Mouse (Mus musculus) cerebellum, adult 2 months (tissue): ENCODE measurements around the gene H2-Ab1. TPM values are rescaled to one million over a fixed set of nuclear protein-coding genes. Genes with fewer than 3 reads are reported as not detected.

Source experiments
- DNase-seq, 2 experiments: peaks; one replicate each; pipeline ENCODE4 v3.0.0; 2021
- H3K27ac ChIP-seq: fragments of 200-500 bp; 2 replicates; pipeline ENCODE4 v1.5.1; 2012; ENCODE audit warnings: low read length, control low read depth, inconsistent platforms; ENCODE audit not compliant: insufficient read depth
- H3K27me3 ChIP-seq: fragments of 200-500 bp; 2 replicates; pipeline ENCODE4 v1.6.1; 2012; ENCODE audit warnings: inconsistent platforms, mild to moderate bottlenecking, low read length, moderate library complexity; ENCODE audit not compliant: control insufficient read depth, insufficient read depth
- H3K4me1 ChIP-seq: fragments of 200-500 bp; 2 replicates; pipeline ENCODE4 v1.6.1; 2011; ENCODE audit warnings: low read length; ENCODE audit not compliant: control insufficient read depth, insufficient read depth
- H3K4me3 ChIP-seq: fragments of 200-500 bp; replicated peaks from 2 replicates; pipeline ENCODE3; 2011; ENCODE audit warnings: mild to moderate bottlenecking, low read depth, low read length, control low read depth; ENCODE audit not compliant: insufficient read depth
- CTCF ChIP-seq: fragments of 200-500 bp; IDR thresholded peaks from 2 replicates; pipeline ENCODE4 v1.5.1; 2011; ENCODE audit warnings: low read depth, mild to moderate bottlenecking, control low read depth, low read length, moderate library complexity, borderline replicate concordance; ENCODE audit not compliant: insufficient read depth
- POLR2A ChIP-seq: fragments of 200-500 bp; IDR thresholded peaks from 2 replicates; pipeline ENCODE4 v1.6.1; 2011; ENCODE audit warnings: low read length, control low read depth, borderline replicate concordance; ENCODE audit not compliant: insufficient read depth
- WGBS: fragments of 180-500 bp; shearing (Covaris S2); methylation state at CpG from one replicate; pipeline ENCODE4 v1.1.7; 2018; 5-methylcytosine and 5-hydroxymethylcytosine counted together
- polyA plus RNA-seq: library from polyadenylated mRNA; depleted of rRNA; stranded (reverse); fragments of >200 nt; gene quantifications from 2 replicates; pipeline ENCODE4 v1.2.3, GENCODE M21; 2012

Gene H2-Ab1
- polyA plus RNA-seq, 1 experiment = 4.0 TPM

- H3K27me3 ChIP-seq = no peaks in the 10 kb centered on the region
- WGBS = 75% methylated on average over 23 of the region's 23 CpGs
- no peak overlapping the region for H3K27ac ChIP-seq
- no peak for DNase-seq
- no peak for TF ChIP-seq POLR2A
- H3K4me3 ChIP-seq = no peak overlapping the region
- no peaks in the 10 kb centered on the region for H3K4me1 ChIP-seq
Measured at GRCm38 (mm10) chr17:34300691-34301566, 43.4 kb downstream of the H2-Ab1 start.

GRCm38 (mm10) chr17:34301670-34302190 lies 44.2 kb downstream of the H2-Ab1 start:
- 85% methylated on average over 4 of the region's 4 CpGs for WGBS
- Histone ChIP-seq H3K4me3 (no peak overlapping the region), H3K4me1 (no peaks in the 10 kb centered on the region), H3K27ac (no peak overlapping the region), H3K27me3 (no peaks in the 10 kb centered on the region)
- TF ChIP-seq CTCF = no peak
- TF ChIP-seq POLR2A = no peak
- no peak for DNase-seq

GRCm38 (mm10) chr17:34303789-34304188 lies 46.3 kb downstream of the H2-Ab1 start:
- 93% methylated on average over 2 of the region's 2 CpGs for WGBS
- no peak overlapping the region for H3K4me3 ChIP-seq

GRCm38 (mm10) chr17:34304751-34305150 lies 47.3 kb downstream of the H2-Ab1 start:
- Histone ChIP-seq H3K4me1 (no peaks in the 10 kb centered on the region), H3K4me3 (no peak overlapping the region), H3K27me3 (no peaks in the 10 kb centered on the region), H3K27ac (no peak overlapping the region)
- TF ChIP-seq CTCF (no peak), POLR2A (no peak)
- WGBS = 21% methylated on average over 4 of the region's 4 CpGs
- DNase-seq = peak in 1 of 2 experiments; percentile 36

More at GRCm38 (mm10) chr17:34303789-34304188, 46.3 kb downstream of the H2-Ab1 start:
- no peak for DNase-seq
- TF ChIP-seq POLR2A (no peak), CTCF (no peak)
- Histone ChIP-seq H3K27ac (no peak overlapping the region), H3K27me3 (no peaks in the 10 kb centered on the region), H3K4me1 (no peaks in the 10 kb centered on the region)

- H3K27me3 ChIP-seq = no peaks in the 10 kb centered on the region
- H3K27ac ChIP-seq = no peak within 1 kb of the TSS
- no peaks in the 10 kb centered on the region for H3K4me1 ChIP-seq
- DNase-seq = peak; percentile 57 to 67
- no peak within 1 kb of the TSS for H3K4me3 ChIP-seq
- TF ChIP-seq CTCF = no peak
- TF ChIP-seq POLR2A = no peak
Measured at GRCm38 (mm10) chr17:34305380-34306030, 48.0 kb downstream of the H2-Ab1 start, which contains the start of gene H2-Eb1. Gene H2-Eb1 (plus strand): TSS chr17:34305867.

- Histone ChIP-seq H3K27ac (no peak overlapping the region), H3K27me3 (no peaks in the 10 kb centered on the region), H3K4me3 (no peak overlapping the region), H3K4me1 (no peaks in the 10 kb centered on the region)
- no peak for DNase-seq
- WGBS = 96% methylated on average over 2 of the region's 2 CpGs
- TF ChIP-seq POLR2A = no peak
- no peak for TF ChIP-seq CTCF
Measured at GRCm38 (mm10) chr17:34306407-34306806, 48.9 kb downstream of the H2-Ab1 start.

- DNase-seq = no peak
- no peak overlapping the region for H3K4me3 ChIP-seq
- TF ChIP-seq POLR2A (no peak), CTCF (no peak)
- no peak overlapping the region for H3K27ac ChIP-seq
- H3K4me1 ChIP-seq = no peaks in the 10 kb centered on the region
- H3K27me3 ChIP-seq = no peaks in the 10 kb centered on the region
Measured at GRCm38 (mm10) chr17:34307216-34307615, 49.7 kb downstream of the H2-Ab1 start.
